Mouse (Mus musculus): Measurements from ENCODE around the gene Bbs1. TPM values are rescaled to one million over a fixed set of nuclear protein-coding genes. Genes with fewer than 3 reads are reported as not detected.
"Not testable (repeated sequence)": the region's sequence is repeated elsewhere in the genome, so short reads cannot be mapped to it uniquely, and the experiment has no call there.

Gene Bbs1
- 9.0 and 14.5 TPM in 2 replicates for polyA plus RNA-seq (2014; fragmentation: Nextera tagmentation; extraction: Ambion mirVana)

- Histone ChIP-seq H3K4me2 (ENCODE audit: low read length) (peak within 1 kb of the TSS; percentile 76), H3K27ac (ENCODE audit: low read depth, low read length) (peak within 1 kb of the TSS; percentile 71), H3K4me1 (ENCODE audit: control insufficient read depth, insufficient read depth, low read length) (0 out of 2 replicates have a peak, but pooled peaks cover 4% of the 10 kb centered on the region), H3K27me3 (replicated peaks; ENCODE audit: control insufficient read depth, insufficient read depth, low read length) (no peaks in the 10 kb centered on the region), H3K36me3 (ENCODE audit: control insufficient read depth, insufficient read depth, low read length) (peaks cover 47% of the 10 kb centered on the region), H3K9ac (ENCODE audit: low read length) (peak within 1 kb of the TSS; percentile 69), H3K9me3 (replicated peaks; ENCODE audit: control insufficient read depth, low read length) (no peaks in the 10 kb centered on the region), H3K4me3 (ENCODE audit: low read depth, low read length) (peak within 1 kb of the TSS; percentile 68)
- 8% methylated on average over 31 of the region's 31 CpGs for WGBS
- ATAC-seq (peak; percentile 79), DNase-seq (ENCODE audit: low spot score) (peak; percentile 91)
Measured at GRCm38 (mm10) chr19:4905979-4906794, at the start of gene Bbs1. TSS of gene Bbs1 (minus strand) at chr19:4906628.

GRCm38 (mm10) chr19:4948641-4949040 is 42.2 kb upstream of the Bbs1 start:
- not testable (repeated sequence) for ATAC-seq
- WGBS = 85% methylated on average over 9 of the region's 9 CpGs

GRCm38 (mm10) chr19:4945540-4945939 is 39.1 kb upstream of the Bbs1 start:
- DNase-seq (ENCODE audit: low spot score) = no peak
- H3K36me3 ChIP-seq (ENCODE audit: control insufficient read depth, insufficient read depth, low read length) = no peaks in the 10 kb centered on the region
- H3K4me1 ChIP-seq (ENCODE audit: control insufficient read depth, insufficient read depth, low read length) = peaks cover 4% of the 10 kb centered on the region; the same call in 1 of the 2 replicates
- no peaks in the 10 kb centered on the region for H3K9me3 ChIP-seq (replicated peaks; ENCODE audit: control insufficient read depth, low read length)
- no peak overlapping the region for H3K4me2 ChIP-seq (ENCODE audit: low read length)
- 0 out of 2 replicates have a peak, but pooled peaks cover 3% of the 10 kb centered on the region for H3K27me3 ChIP-seq (replicated peaks; ENCODE audit: control insufficient read depth, insufficient read depth, low read length)
- 37% methylated on average over 6 of the region's 6 CpGs for WGBS
- H3K9ac ChIP-seq (ENCODE audit: low read length) = no peak overlapping the region
- H3K27ac ChIP-seq (ENCODE audit: low read depth, low read length) = no peak overlapping the region
- H3K4me3 ChIP-seq (ENCODE audit: low read depth, low read length) = no peak overlapping the region
- no peak for ATAC-seq

More at GRCm38 (mm10) chr19:4948641-4949040, 42.2 kb upstream of the Bbs1 start:
- not testable (repeated sequence) for H3K4me1 ChIP-seq (ENCODE audit: control insufficient read depth, insufficient read depth, low read length); H3K9me3 ChIP-seq (replicated peaks; ENCODE audit: control insufficient read depth, low read length); DNase-seq (ENCODE audit: low spot score); H3K4me2 ChIP-seq (ENCODE audit: low read length); H3K27me3 ChIP-seq (replicated peaks; ENCODE audit: control insufficient read depth, insufficient read depth, low read length); H3K4me3 ChIP-seq (ENCODE audit: low read depth, low read length); H3K36me3 ChIP-seq (ENCODE audit: control insufficient read depth, insufficient read depth, low read length); H3K9ac ChIP-seq (ENCODE audit: low read length); H3K27ac ChIP-seq (ENCODE audit: low read depth, low read length)

- Histone ChIP-seq H3K36me3 (ENCODE audit: control insufficient read depth, insufficient read depth, low read length) (no peaks in the 10 kb centered on the region), H3K4me1 (ENCODE audit: control insufficient read depth, insufficient read depth, low read length) (peaks cover 4% of the 10 kb centered on the region; the same call in 1 of the 2 replicates), H3K4me3 (ENCODE audit: low read depth, low read length) (peak overlapping the region; percentile 61), H3K4me2 (ENCODE audit: low read length) (peak overlapping the region; percentile 88), H3K9me3 (replicated peaks; ENCODE audit: control insufficient read depth, low read length) (no peaks in the 10 kb centered on the region), H3K27ac (ENCODE audit: low read depth, low read length) (no peak overlapping the region), H3K27me3 (replicated peaks; ENCODE audit: control insufficient read depth, insufficient read depth, low read length) (0 out of 2 replicates have a peak, but pooled peaks cover 3% of the 10 kb centered on the region), H3K9ac (ENCODE audit: low read length) (peak overlapping the region; percentile 75; the same call in 1 of the 2 replicates)
- ATAC-seq (no peak), DNase-seq (ENCODE audit: low spot score) (no peak)
- WGBS = 8% methylated on average over 13 of the region's 13 CpGs
Measured at GRCm38 (mm10) chr19:4943253-4943588, 36.8 kb upstream of the Bbs1 start.

GRCm38 (mm10) chr19:4942551-4943252 is 36.3 kb upstream of the Bbs1 start, which contains the start of gene Peli3:
TSS of gene Peli3 (minus strand) at chr19:4943127.
- peak within 1 kb of the TSS; percentile 88 for H3K4me2 ChIP-seq (ENCODE audit: low read length)
- H3K27ac ChIP-seq (ENCODE audit: low read depth, low read length) = peak within 1 kb of the TSS; percentile 33; the same call in 1 of the 2 replicates
- peak within 1 kb of the TSS; percentile 61 for H3K4me3 ChIP-seq (ENCODE audit: low read depth, low read length)
- peak; percentile 88 for DNase-seq (ENCODE audit: low spot score)
- H3K9me3 ChIP-seq (replicated peaks; ENCODE audit: control insufficient read depth, low read length) = no peaks in the 10 kb centered on the region
- H3K36me3 ChIP-seq (ENCODE audit: control insufficient read depth, insufficient read depth, low read length) = no peaks in the 10 kb centered on the region
- peak within 1 kb of the TSS; percentile 75 for H3K9ac ChIP-seq (ENCODE audit: low read length)
- H3K27me3 ChIP-seq (replicated peaks; ENCODE audit: control insufficient read depth, insufficient read depth, low read length) = 0 out of 2 replicates have a peak, but pooled peaks cover 3% of the 10 kb centered on the region
- WGBS = 0% methylated on average over 51 of the region's 55 CpGs
- H3K4me1 ChIP-seq (ENCODE audit: control insufficient read depth, insufficient read depth, low read length) = peaks cover 4% of the 10 kb centered on the region; the same call in 1 of the 2 replicates
- ATAC-seq = peak; percentile 98

DNA sequence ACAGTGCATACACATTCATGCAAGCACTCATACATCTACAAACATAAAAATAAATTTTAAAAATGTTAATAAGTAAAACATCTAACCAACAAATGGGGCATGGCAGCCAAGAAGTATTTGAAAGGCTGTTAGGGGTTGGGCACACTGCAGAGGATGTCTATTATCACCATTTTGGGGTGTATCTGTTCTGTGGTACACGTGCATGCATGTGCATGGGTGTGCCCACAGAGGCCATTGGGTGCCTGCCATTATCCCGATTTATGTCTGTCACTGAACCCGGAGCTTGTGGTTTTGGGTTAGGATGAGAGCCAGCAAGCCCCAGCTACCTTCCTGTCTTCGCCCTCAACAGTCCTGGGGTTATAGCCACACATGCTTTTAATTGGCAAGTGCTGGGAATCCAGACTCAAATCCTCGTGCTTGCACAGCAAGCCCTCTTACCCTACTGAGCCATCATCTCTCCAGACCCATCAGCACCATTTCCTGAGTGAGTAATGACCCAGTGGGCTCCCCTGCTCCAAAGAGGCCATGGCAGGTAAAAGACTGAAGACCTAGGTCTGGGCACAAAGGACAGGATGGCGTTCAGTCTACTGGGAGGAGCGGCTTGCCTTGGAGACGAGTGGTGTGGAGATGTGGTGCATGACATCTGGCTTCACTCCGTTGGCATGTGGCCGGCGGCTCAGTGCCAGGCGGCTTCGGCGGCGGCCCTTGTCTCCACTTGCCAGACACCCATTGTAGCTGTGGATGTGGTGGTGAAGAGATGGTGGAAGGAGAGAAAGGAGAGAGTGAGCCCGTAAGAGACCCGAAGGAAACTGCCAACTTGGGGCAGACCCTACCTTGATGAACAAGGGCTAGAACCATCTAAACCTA is 31.2 kb upstream of the Bbs1 start:
- H3K9me3 ChIP-seq (replicated peaks; ENCODE audit: control insufficient read depth, low read length) = no peaks in the 10 kb centered on the region
- no peak for DNase-seq (ENCODE audit: low spot score)
- ATAC-seq = no peak

DNA sequence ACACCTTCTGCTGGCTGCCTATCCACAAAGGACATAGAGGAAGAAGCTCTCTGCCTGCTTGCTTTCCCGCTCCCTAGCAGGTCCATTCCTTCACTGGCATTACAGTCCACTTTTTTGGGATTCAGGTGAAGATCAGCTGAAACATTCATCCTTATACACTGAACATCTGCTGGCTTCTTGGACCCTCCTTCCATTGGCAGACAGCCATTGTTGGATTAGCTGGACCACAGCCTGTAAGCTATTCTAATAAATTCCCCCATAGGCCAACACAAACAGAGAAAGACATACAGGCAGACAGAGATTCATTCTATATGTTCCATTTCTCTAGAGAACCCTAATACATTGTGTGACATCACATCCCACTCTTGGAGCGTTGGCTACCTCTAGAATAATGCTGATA is 30.5 kb upstream of the Bbs1 start:
- no peak overlapping the region for H3K4me3 ChIP-seq (ENCODE audit: low read depth, low read length)
- H3K27ac ChIP-seq (ENCODE audit: low read depth, low read length) = no peak overlapping the region
- ATAC-seq (no peak), DNase-seq (ENCODE audit: low spot score) (no peak)
- peaks cover under 1% of the 10 kb centered on the region; the same call in 1 of the 2 replicates for H3K4me1 ChIP-seq (ENCODE audit: control insufficient read depth, insufficient read depth, low read length)
- no peak overlapping the region for H3K4me2 ChIP-seq (ENCODE audit: low read length)
- 70% methylated on average over 2 of the region's 2 CpGs for WGBS
- no peak overlapping the region for H3K9ac ChIP-seq (ENCODE audit: low read length)
- H3K27me3 ChIP-seq (replicated peaks; ENCODE audit: control insufficient read depth, insufficient read depth, low read length) = 0 out of 2 replicates have a peak, but pooled peaks cover 3% of the 10 kb centered on the region
- H3K36me3 ChIP-seq (ENCODE audit: control insufficient read depth, insufficient read depth, low read length) = peaks cover 10% of the 10 kb centered on the region; the same call in 1 of the 2 replicates
- H3K9me3 ChIP-seq (replicated peaks; ENCODE audit: control insufficient read depth, low read length) = no peaks in the 10 kb centered on the region

More for the DNA sequence above, 31.2 kb upstream of the Bbs1 start:
- 90% methylated on average over 17 of the region's 17 CpGs for WGBS
- H3K4me1 ChIP-seq (ENCODE audit: control insufficient read depth, insufficient read depth, low read length) = peaks cover 4% of the 10 kb centered on the region; the same call in 1 of the 2 replicates
- H3K27me3 ChIP-seq (replicated peaks; ENCODE audit: control insufficient read depth, insufficient read depth, low read length) = 0 out of 2 replicates have a peak, but pooled peaks cover 3% of the 10 kb centered on the region
- peaks cover 6% of the 10 kb centered on the region; the same call in 1 of the 2 replicates for H3K36me3 ChIP-seq (ENCODE audit: control insufficient read depth, insufficient read depth, low read length)
- no peak overlapping the region for H3K9ac ChIP-seq (ENCODE audit: low read length)
- no peak overlapping the region for H3K27ac ChIP-seq (ENCODE audit: low read depth, low read length)
- H3K4me3 ChIP-seq (ENCODE audit: low read depth, low read length) = no peak overlapping the region
- H3K4me2 ChIP-seq (ENCODE audit: low read length) = no peak overlapping the region

DNA sequence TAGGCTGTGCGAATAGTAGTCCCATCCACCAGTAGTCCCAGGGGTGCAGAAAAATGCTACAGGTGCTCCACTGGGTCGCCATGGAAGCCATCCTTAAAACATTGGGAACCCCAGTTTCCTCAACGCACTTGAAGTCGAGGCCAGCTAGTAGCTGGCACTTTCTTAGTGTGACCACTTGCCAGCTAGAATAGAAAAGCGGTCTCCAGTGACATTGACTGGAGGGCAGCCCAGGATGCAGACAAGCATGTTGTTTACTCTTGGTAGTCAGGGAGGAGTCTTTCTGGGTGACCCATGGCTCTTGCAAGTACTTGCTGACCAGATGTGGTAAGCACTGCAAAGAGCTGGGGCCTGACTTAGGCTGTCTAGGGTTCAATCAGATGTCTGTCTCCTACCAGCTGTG is 22.4 kb upstream of the Bbs1 start:
- H3K9ac ChIP-seq (ENCODE audit: low read length) = peak overlapping the region; percentile 73
- H3K4me3 ChIP-seq (ENCODE audit: low read depth, low read length) = peak overlapping the region; percentile 59
- H3K9me3 ChIP-seq (replicated peaks; ENCODE audit: control insufficient read depth, low read length) = no peaks in the 10 kb centered on the region
- H3K36me3 ChIP-seq (ENCODE audit: control insufficient read depth, insufficient read depth, low read length) = peaks cover 19% of the 10 kb centered on the region
- DNase-seq (ENCODE audit: low spot score) (no peak), ATAC-seq (0 out of 2 replicates have a peak, but pooled peaks have one; percentile 0)
- H3K27me3 ChIP-seq (replicated peaks; ENCODE audit: control insufficient read depth, insufficient read depth, low read length) = no peaks in the 10 kb centered on the region
- 62% methylated on average over 5 of the region's 5 CpGs for WGBS
- peaks cover 11% of the 10 kb centered on the region for H3K4me1 ChIP-seq (ENCODE audit: control insufficient read depth, insufficient read depth, low read length)
- peak overlapping the region; percentile 72 for H3K4me2 ChIP-seq (ENCODE audit: low read length)
- peak overlapping the region; percentile 67 for H3K27ac ChIP-seq (ENCODE audit: low read depth, low read length)
